Mouse (Mus musculus) ES-E14 (cell line): ENCODE data around the gene Nucb1.

Experiments
- HCFC1 ChIP-seq: IDR thresholded peaks from 2 replicates; pipeline ENCODE4 v1.6.1; 2012; ENCODE audit warnings: low read length, inconsistent platforms, borderline replicate concordance; ENCODE audit not compliant: insufficient read depth
- MAFK ChIP-seq: IDR thresholded peaks from 2 replicates; pipeline ENCODE4 v1.6.1; 2014; ENCODE audit warnings: mild to moderate bottlenecking, low read depth, low read length, inconsistent platforms; ENCODE audit not compliant: insufficient read depth

DNA sequence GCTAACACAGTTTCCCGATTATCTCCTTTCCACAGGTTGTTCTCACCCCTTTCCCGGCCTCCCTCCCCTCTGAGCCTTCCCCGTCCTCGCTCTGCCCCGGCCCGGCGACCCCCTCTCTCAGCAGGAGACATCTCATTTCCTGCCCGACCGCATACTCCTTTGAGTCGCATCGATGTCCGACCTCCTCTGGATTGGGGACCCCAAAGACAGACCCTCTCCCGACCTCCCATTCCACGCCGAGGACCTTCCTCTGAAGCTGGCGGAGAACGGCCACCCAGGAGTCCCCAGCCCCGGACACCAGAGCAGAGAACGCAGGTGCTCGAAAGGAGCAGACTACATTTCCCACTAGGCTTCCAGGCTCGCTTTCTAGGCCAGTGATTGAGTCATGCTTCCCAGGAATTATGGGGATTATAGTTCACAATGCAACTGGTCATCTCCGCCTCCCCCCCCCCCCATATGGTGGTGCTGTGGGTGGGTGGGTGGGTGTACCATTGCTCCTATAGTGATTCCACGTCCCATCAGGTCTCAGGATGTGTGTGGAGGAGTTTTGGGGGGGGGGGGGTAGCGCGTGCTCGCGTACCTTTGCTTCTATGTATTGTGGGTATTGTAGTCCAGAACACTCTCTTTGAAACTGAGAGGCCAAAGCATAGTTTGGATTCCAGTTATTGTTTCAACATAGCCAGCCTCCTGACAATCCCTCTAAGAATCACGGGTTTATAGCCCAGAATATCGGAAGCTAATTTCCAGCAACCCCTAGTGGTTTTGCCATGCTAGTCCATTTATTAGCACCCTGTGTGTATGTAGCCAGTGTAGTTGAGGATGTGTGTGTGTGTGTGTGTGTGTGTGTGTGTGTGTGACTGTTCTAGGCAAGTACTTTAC lies 28.2 kb upstream of the Nucb1 start:
- TF ChIP-seq MAFK (no peak), HCFC1 (peak; percentile 95)
